Mouse (Mus musculus): Measurements from ENCODE around the gene Supt20.
A peak's percentile ranks its signal among the peaks of the same experiment; 100 is the strongest.
"Not testable (repeated sequence)": the region's sequence is repeated elsewhere in the genome, so short reads cannot be mapped to it uniquely, and the experiment has no call there.

Gene Supt20

DNA sequence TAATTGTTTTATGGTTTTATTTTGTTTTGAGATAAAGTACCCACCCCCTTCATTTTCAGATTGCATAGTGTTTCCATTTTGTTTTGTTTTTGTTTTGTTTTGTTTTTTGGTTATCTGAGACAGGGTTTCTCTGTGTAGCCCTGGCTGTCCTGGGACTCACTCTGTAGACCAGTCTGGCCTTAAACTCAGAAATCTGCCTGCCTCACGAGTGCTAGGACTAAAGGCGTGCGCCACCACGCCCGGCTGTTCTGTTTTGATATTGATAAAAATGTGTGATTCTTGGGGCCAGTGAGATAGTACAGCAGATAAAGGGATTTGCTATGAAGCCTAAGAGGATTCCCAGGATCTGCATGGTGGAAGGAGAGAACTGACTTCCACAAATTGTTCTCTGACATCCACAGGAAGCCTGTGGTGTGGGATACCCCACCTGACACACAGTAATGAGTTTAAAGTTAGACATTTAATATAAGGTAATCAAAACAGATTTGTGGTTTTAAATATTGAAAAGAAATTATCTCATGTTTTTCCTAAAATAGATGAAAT, 7.2 kb downstream of the Supt20 start:
- DNase-seq (ENCODE audit: extremely low read depth, low read depth) = no peak

DNA sequence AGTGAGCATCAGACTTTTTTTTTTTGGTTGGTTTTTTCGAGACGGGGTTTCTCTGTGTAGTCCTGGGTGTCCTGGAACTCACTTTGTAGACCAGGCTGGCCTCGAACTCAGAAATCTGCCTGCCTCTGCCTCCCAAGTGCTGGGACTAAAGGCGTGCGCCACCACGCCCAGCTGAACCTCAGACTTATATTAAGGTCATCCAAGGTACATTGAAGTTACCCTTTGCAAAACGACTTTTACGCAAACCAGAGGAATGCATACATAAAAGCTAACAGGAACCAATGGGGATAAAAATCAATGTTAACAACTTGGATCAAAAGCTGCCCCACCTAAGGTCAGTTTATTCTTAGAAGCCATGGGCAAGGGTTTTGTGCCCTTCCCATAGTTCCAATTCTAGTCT, 11.5 kb downstream of the Supt20 start:
- DNase-seq (ENCODE audit: extremely low read depth, low read depth) = not testable (repeated sequence)

- no peak for DNase-seq (ENCODE audit: extremely low read depth, low read depth)
Observed at GRCm38 (mm10) chr3:54708972-54709371, 16.4 kb downstream of the Supt20 start.

DNA sequence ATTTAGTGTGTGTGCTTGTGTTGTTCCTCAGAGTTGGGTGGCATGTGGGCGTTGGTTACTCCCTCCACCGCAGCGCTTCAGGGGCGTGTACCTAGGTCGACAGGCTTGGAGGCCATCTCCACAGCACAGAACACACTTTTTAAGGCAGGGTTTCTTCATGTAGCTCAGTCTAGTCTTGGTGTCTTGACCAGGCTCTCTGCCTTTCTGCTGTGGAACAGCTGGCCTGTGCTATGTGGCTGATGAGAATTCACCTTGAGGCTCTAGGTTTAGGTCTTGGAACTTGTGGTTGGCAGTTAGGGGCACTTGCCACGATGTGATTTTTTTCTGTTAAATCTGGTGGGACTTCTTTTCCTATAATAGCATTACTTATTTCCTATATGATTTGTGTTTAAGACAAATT, 21.6 kb downstream of the Supt20 start, which contains the start of gene Gm21958:
Gm21958 (minus strand) TSS at position 101 of the 400 bp plus-strand sequence.
- DNase-seq (ENCODE audit: extremely low read depth, low read depth) = no peak

DNA sequence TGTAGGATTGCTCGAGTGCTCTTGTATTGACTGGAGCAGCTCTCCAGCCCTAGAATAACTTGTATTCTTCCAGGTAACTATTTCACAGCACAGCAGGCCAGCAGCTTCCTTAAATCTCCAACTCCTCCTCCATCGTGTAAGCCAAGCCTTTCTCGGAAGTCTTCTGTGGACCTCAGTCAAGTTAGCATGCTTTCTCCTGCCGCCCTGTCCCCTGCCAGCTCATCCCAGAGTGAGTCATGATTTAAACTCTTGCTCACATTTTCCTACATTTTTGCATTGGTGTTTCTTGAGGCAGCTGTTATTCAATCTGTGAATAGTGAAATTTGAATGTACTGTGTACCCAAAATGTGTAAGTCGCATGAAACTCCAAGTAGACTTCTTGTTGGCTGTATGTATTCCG, 22.9 kb downstream of the Supt20 start:
- DNase-seq (ENCODE audit: extremely low read depth, low read depth) = no peak

DNA sequence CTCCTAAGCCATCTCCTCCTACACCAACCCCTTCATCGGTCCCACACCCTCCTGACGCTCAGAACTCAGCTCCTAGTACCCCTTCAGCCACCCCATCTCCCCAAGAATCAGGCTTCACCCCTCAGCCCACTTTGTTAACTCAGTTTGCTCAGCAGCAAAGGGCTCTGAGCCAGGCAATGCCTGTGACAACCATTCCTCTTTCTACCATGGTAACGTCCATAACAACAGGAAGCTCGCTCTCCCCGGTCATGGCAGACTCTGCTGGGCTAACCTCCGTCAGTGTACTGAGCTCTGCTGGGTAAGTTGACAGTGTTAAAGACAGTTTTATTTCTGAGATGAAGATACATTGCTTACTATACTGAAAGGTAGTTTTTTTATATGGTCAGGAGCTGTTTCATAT, 24.7 kb downstream of the Supt20 start:
- DNase-seq (ENCODE audit: extremely low read depth, low read depth) = no peak

DNA sequence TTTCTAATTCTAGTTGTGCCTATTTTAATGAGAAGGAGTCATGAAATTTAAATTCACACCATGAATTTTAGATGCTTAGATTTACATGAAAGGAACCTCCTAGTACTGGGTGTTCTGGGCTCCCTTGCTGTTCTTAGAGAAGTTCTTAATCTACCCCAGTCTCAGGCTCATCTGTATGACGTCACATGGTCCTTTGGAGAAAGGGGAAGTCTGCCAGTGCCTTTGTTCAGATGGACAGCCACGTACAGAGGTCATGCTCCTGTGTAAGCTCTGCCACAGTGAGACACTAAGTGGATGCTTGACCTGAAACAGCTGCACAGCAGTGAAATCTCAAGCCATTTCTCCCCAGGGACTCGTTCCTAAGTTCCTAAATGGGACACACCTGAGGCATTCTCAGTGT, 26.3 kb downstream of the Supt20 start:
- peak; percentile 46 for DNase-seq (ENCODE audit: extremely low read depth, low read depth)

- no peak for DNase-seq (ENCODE audit: extremely low read depth, low read depth)
Observed at GRCm38 (mm10) chr3:54723741-54724500, 31.3 kb downstream of the Supt20 start.

DNA sequence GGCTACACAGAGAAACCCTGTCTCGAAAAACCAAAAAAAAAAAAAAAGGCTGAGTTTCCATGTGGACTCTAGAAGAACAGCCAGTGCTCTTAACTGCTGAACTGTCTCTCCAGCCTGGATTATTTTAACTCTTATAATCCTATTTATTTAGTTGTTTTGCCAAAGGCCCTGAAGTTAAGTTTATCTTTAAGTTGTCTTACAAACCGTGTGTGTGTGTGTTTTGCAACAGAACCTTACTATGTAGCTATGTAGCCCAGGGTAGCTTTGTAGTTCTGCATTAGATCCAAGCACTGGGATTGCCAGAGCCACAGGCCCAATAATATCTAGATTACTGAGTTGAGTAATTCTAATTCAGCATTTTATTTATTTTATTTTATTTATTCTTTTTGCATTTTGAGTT, 32.7 kb downstream of the Supt20 start:
- no peak for DNase-seq (ENCODE audit: extremely low read depth, low read depth)

GRCm38 (mm10) chr3:54727588-54727987, 35.0 kb downstream of the Supt20 start:
- no peak for DNase-seq (ENCODE audit: extremely low read depth, low read depth)

DNA sequence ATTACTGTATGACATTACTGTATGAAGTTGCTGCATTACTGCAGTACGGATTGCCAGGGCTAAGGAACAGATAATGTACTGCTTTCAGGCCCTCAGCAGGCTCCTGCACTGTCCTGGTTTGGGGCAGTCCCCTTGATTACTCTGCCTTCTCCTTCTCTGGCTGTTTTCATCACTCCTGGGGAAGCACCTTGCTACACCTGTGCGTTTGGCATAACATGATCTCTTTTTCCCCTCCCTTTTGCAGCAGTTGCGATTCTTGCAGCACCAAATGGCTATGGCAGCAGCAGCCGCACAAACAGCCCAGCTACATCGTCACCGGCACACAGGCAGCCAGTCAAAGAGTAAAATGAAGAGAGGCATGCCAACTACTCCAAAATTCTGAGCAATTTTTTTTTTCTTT, 35.5 kb downstream of the Supt20 start:
- DNase-seq (ENCODE audit: extremely low read depth, low read depth) = no peak

GRCm38 (mm10) chr3:54731626-54732150, 39.1 kb downstream of the Supt20 start:
- DNase-seq (ENCODE audit: extremely low read depth, low read depth) = no peak

- peak; percentile 15 for DNase-seq (ENCODE audit: extremely low read depth, low read depth)
Observed at GRCm38 (mm10) chr3:54732371-54732770, 39.8 kb downstream of the Supt20 start.

DNA sequence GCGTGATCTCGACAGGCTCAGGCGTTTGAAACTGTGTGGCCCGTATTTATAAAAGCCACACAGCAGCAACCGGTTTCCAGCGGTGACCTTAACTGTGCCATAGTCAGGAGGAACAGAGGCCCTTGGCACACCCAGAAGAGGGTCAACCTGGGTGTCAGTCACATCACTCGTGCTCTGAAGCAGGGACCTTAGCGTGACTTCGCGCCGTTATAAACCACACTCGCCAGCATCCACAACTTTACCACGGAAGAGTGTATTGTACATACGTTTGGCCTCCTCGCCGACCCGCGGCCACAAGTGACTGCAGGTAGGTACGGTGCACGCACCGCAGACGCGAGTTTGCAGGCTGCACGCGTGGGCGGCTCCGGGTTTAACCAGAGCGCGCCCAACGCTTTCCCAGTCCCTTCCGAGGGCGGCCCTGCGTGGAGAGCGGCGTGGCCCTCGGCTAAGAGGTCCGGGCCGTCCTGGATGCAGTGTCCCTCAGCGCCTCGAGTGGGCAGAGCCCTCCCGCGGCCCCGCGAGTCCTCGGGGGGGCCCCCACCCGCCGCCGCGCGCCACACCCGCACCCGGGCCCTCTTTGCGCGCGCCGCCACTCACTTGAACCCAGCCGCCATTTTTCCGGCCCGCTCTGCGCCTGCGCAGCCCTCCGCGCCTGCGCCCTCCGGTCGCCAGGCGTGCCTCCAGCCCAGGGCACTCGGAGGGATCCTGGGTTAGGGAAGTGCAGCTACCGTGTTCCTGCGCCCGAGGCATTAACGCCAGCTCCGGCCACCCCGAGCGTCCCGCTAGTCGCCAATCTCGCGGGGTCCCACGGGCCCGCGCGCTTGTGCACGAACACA, 42.0 kb downstream of the Supt20 start:
- DNase-seq (ENCODE audit: extremely low read depth, low read depth) = peak; percentile 71

- DNase-seq (ENCODE audit: extremely low read depth, low read depth) = peak; percentile 42
Observed at GRCm38 (mm10) chr3:54735247-54736046, 42.8 kb downstream of the Supt20 start, which contains the start of the genes Exosc8 and Alg5. Gene Exosc8, minus strand, starts transcription at chr3:54735393. Gene Alg5, plus strand, starts transcription at chr3:54735539.

DNA sequence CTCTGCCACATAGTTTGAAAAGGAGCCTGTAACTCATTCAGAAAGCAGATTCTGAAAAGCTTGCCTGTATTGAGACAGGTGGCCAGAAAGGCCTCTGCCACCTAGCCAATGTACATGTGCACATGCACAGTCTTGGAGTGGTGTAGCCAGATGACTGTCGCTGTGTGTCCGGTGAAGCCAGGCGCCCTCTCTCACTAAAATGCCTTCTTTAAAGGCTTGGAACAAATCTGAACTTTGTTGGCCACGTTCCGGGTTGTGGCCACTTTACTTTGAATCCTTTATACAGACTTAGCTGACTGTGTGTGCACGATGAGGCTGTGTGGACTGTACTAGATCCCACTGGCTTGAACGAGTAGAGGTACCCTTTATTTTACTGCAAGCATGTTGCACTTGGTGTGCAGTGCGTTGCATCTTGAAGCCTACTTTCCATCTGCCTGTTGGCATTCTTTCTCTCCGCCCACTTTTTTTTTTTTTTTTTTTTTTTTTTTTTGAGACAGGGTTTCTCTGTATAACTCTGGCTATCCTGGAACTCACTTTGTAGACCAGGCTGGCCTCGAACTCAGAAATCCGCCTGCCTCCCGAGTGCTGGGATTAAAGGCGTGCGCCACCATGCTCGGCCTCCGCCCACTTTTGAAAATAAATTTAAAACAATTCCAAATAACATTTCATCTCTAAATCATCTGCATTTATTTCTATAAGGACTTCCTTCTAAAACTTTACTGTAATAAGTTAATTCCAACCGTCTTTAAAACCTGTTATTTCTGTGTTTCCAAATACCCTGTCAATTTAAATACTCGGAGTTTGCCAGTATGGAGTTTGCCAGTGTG, 43.7 kb downstream of the Supt20 start:
- DNase-seq (ENCODE audit: extremely low read depth, low read depth) = peak; percentile 24

GRCm38 (mm10) chr3:54737317-54737716, 44.7 kb downstream of the Supt20 start:
- no peak for DNase-seq (ENCODE audit: extremely low read depth, low read depth)

DNA sequence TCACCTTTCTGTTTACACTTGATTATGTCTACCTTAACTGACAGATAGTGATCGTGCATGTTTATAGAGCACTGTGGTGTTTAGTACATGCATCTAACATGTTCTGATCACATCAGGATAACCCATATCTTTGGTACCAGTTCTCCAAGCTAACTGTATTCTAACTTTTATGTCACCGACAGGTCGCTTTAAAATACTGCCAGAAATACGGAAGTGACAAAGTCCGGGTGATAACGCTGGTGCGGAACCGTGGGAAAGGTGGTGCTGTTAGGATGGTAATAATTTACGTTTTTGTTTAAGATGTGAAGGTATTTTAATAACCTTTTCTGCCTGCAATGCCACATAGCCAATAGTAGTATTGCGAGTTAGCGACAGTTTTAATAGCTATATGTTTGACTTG, 49.4 kb downstream of the Supt20 start:
- no peak for DNase-seq (ENCODE audit: extremely low read depth, low read depth)

GRCm38 (mm10) chr3:54745799-54746198, 53.2 kb downstream of the Supt20 start:
- no peak for DNase-seq (ENCODE audit: extremely low read depth, low read depth)

GRCm38 (mm10) chr3:54753411-54753810, 60.8 kb downstream of the Supt20 start:
- DNase-seq (ENCODE audit: extremely low read depth, low read depth) = no peak
